Mouse (Mus musculus): ENCODE data around the gene Pkp3. TPM values are rescaled to one million over a fixed set of nuclear protein-coding genes. Genes with fewer than 3 reads are reported as not detected.

Gene Pkp3
- polyA plus RNA-seq, 1 experiment = 0.06 TPM

- H3K27ac ChIP-seq (ENCODE audit: insufficient read depth, low read length) = no peak overlapping the region
- peak overlapping the region; percentile 84 for H3K4me3 ChIP-seq (ENCODE audit: insufficient read depth, low read length)
- TF ChIP-seq CTCF (IDR thresholded peaks at IDR 0.05; ENCODE audit: extremely low read depth, insufficient read depth, low read length) (no peak), POLR2A (IDR thresholded peaks at IDR 0.05; ENCODE audit: extremely low read depth, insufficient read depth, low read length) (no peak)
- H3K4me1 ChIP-seq (ENCODE audit: control insufficient read depth, insufficient read depth, low read length) = peaks cover 7% of the 10 kb centered on the region
These were observed 54.1 kb downstream of the Pkp3 start for GRCm38 (mm10) chr7:141131904-141132755.

Other genes starting within 250 kb of the Pkp3 start
- gene Urah, start 243.2 kb upstream of the Pkp3 start, polyA plus RNA-seq (2012; rRNA removed) = 3.4 and 4.1 TPM in 2 replicates
- not detected in 2 replicates for gene Scgb1c1, start 232.7 kb upstream of the Pkp3 start, polyA plus RNA-seq (2012; rRNA removed)
- gene Odf3, start 230.4 kb upstream of the Pkp3 start, polyA plus RNA-seq (2012; rRNA removed) = 0.32 and 0.46 TPM in 2 replicates
- gene Gm45785, start 221.9 kb upstream of the Pkp3 start, polyA plus RNA-seq (2012; rRNA removed) = 0.19 and 0.46 TPM in 2 replicates
- 79.5 and 89.3 TPM in 2 replicates for gene Ric8a, start 221.3 kb upstream of the Pkp3 start, polyA plus RNA-seq (2012; rRNA removed)
- gene Bet1l, start 220.6 kb upstream of the Pkp3 start, polyA plus RNA-seq (2012; rRNA removed) = 34.3 and 38.3 TPM in 2 replicates
- gene Psmd13, start 196.2 kb upstream of the Pkp3 start, polyA plus RNA-seq (2012; rRNA removed) = 96.6 and 103 TPM in 2 replicates
- 153 and 158 TPM in 2 replicates for gene Sirt3, start 195.9 kb upstream of the Pkp3 start, polyA plus RNA-seq (2012; rRNA removed)
- gene Cox8b, start 177.8 kb upstream of the Pkp3 start, polyA plus RNA-seq (2012; rRNA removed) = 1.2 and 1.3 TPM in 2 replicates
- 0.44 and 0.54 TPM in 2 replicates for gene Nlrp6, start 157.3 kb upstream of the Pkp3 start, polyA plus RNA-seq (2012; rRNA removed)
- 8.0 and 8.5 TPM in 2 replicates for gene Pgghg, start 136.8 kb upstream of the Pkp3 start, polyA plus RNA-seq (2012; rRNA removed)
- 0.15 TPM in 1 of 2 replicates, not detected in the other for gene Ifitm5, start 127.9 kb upstream of the Pkp3 start, polyA plus RNA-seq (2012; rRNA removed)
- gene Gm45717, start 122.3 kb upstream of the Pkp3 start, polyA plus RNA-seq (2012; rRNA removed) = not detected in 2 replicates
- 47.7 and 48.0 TPM in 2 replicates for gene Ifitm2, start 122.2 kb upstream of the Pkp3 start, polyA plus RNA-seq (2012; rRNA removed)
- 22.0 and 28.5 TPM in 2 replicates for gene Ifitm1, start 111.0 kb upstream of the Pkp3 start, polyA plus RNA-seq (2012; rRNA removed)
- gene Ifitm3, start 67.4 kb upstream of the Pkp3 start, polyA plus RNA-seq (2012; rRNA removed) = 50.4 and 59.6 TPM in 2 replicates
- 0.74 and 1.3 TPM in 2 replicates for gene Ifitm6, start 60.3 kb upstream of the Pkp3 start, polyA plus RNA-seq (2012; rRNA removed)
- not detected in 2 replicates for gene Gm17387, start 49.1 kb upstream of the Pkp3 start, polyA plus RNA-seq (2012; rRNA removed)
- 109 and 125 TPM in 2 replicates for gene B4galnt4, start 17.1 kb upstream of the Pkp3 start, polyA plus RNA-seq (2012; rRNA removed)
- 4.0 and 4.3 TPM in 2 replicates for gene Sigirr, start 22.4 kb downstream of the Pkp3 start, polyA plus RNA-seq (2012; rRNA removed)
- gene Ano9, start 39.6 kb downstream of the Pkp3 start, polyA plus RNA-seq (2012; rRNA removed) = 0.08 TPM in 1 of 2 replicates, not detected in the other
- gene Ptdss2, start 44.2 kb downstream of the Pkp3 start, polyA plus RNA-seq (2012; rRNA removed) = 57.6 and 58.9 TPM in 2 replicates
- 38.6 and 38.8 TPM in 2 replicates for gene Rnh1, start 94.6 kb downstream of the Pkp3 start, polyA plus RNA-seq (2012; rRNA removed)
- 256 and 265 TPM in 2 replicates for gene Hras, start 115.8 kb downstream of the Pkp3 start, polyA plus RNA-seq (2012; rRNA removed)
- 5.4 and 5.8 TPM in 2 replicates for gene Lrrc56, start 115.9 kb downstream of the Pkp3 start, polyA plus RNA-seq (2012; rRNA removed)
- 0.17 and 0.27 TPM in 2 replicates for gene Lmntd2, start 135.9 kb downstream of the Pkp3 start, polyA plus RNA-seq (2012; rRNA removed)
- 1.5 and 2.2 TPM in 2 replicates for gene Rassf7, start 137.6 kb downstream of the Pkp3 start, polyA plus RNA-seq (2012; rRNA removed)
- 24.3 and 26.0 TPM in 2 replicates for gene Phrf1, start 150.6 kb downstream of the Pkp3 start, polyA plus RNA-seq (2012; rRNA removed)
- gene Irf7, start 188.3 kb downstream of the Pkp3 start, polyA plus RNA-seq (2012; rRNA removed) = 6.8 and 7.5 TPM in 2 replicates
- gene Cdhr5, start 198.6 kb downstream of the Pkp3 start, polyA plus RNA-seq (2012; rRNA removed) = 0.04 TPM in 1 of 2 replicates, not detected in the other
- gene Sct, start 200.9 kb downstream of the Pkp3 start, polyA plus RNA-seq (2012; rRNA removed) = 0.27 and 0.38 TPM in 2 replicates
- 0.42 and 0.50 TPM in 2 replicates for gene Drd4, start 213.8 kb downstream of the Pkp3 start, polyA plus RNA-seq (2012; rRNA removed)
- gene Deaf1, start 249.5 kb downstream of the Pkp3 start, polyA plus RNA-seq (2012; rRNA removed) = 31.8 and 35.5 TPM in 2 replicates
- gene Tmem80, start 249.5 kb downstream of the Pkp3 start, polyA plus RNA-seq (2012; rRNA removed) = 56.7 and 59.2 TPM in 2 replicates